Mouse (Mus musculus) mature B cell (primary cell): ENCODE measurements around the gene Hfm1.

ENCODE experiments used
- in situ Hi-C: fragments of 300-500 bp; cut with MboI; formaldehyde crosslinking; loops from 2 replicates; pipeline ENCODE4 v1.14.3; 2019

The Hfm1 gene

DNA sequence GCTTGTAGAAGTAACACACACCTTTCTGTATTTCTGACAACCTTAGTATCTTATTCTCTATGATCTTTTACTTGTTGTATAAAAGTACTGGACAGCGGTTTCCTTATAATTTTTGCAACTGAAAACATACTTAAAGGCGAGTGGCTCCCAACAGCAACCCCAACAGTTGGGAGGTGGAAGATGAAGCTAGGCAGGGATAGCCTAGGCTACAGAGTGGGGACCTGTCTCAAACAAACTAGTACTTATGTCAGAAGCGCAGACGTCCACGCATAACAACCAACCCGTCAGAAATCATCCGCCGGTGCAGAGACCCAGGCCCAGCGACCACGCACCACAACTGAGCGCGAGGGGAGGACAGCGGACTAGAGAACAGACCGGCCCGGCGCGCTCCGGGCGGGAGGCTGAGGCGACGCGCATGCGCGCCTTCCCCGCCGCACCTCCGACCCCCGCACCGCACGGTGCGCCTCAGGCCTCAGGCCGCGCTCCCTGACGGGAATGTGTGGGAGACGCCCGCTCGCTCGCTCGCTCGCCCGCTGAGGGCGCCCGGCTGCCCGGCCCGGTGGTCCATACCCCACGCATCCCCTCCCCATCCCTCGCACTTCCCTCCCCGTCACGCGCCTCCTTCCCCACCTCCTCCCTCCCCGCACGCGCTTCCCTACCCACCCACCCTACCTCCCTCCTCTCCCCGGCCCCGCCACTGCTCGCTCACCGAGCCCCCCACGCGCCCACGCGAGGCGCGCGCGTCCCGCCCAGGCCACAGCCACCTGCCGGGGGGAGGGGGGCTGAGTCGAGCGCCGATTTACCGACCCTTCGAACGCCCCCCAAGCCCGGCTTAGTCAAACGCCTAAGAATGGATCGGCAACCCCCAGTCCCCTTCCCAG lies at the start of gene Hfm1:
Hfm1 (minus strand) TSS at position 834 of the 881 bp plus-strand sequence.
- in situ Hi-C loops: no loop called here

DNA sequence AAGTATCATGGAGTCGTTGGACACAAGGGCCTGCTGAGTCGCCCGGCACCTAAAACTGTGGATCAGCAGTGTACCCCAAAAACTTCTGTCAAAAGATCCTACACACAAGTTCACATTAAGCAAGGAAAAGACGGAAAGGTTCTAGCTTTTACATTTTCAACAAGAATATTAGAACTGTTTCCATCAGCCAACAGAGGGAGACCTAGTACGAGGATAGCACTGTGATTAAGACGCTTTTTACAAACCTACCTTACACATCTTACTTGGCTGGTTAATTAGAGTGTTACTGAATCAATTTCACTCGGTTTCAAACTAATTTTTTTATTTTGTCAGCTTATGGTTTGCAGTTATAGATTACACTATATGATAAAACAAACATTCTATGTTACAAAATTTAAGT lies 47.8 kb upstream of the Hfm1 start:
- in situ Hi-C loops: no loop called here

DNA sequence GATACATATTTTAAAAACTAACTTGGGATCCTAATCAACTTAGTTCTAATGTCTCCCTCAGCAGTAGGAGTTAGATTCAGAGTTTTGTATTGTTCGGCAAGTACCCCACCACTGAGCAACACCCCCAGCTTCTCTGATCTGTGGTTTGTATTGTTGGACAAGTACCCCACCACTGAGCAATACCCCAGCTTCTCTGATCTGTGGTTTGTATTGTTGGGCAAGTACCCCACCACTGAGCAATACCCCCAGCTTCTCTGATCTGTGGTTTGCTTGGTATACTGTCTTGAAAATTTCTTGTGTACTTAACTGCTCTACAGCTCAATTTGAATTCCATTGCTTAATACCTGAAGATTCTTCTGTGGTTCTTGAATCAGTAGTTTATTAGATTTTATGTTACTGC lies 41.5 kb upstream of the Hfm1 start:
- in situ Hi-C loops: no loop called here

DNA sequence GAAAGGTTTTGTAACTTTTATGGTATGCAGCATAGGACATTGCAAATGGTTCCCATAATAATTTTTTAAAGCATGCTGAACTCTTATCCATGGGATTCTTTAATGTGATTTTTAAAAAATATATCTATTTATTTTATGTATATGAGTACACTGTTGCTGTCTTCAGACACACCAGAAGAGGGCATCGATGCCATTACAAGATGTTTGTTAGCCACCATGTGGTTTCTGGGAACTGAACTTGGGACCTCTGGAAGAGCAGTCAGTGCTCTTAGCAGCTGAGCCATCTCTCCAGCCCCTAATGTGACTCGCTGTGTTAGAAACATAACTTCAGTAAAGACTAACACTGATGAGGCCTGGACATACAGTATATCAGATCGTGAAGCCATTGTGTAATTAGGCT lies 40.3 kb upstream of the Hfm1 start:
- in situ Hi-C loops: no loop called here

DNA sequence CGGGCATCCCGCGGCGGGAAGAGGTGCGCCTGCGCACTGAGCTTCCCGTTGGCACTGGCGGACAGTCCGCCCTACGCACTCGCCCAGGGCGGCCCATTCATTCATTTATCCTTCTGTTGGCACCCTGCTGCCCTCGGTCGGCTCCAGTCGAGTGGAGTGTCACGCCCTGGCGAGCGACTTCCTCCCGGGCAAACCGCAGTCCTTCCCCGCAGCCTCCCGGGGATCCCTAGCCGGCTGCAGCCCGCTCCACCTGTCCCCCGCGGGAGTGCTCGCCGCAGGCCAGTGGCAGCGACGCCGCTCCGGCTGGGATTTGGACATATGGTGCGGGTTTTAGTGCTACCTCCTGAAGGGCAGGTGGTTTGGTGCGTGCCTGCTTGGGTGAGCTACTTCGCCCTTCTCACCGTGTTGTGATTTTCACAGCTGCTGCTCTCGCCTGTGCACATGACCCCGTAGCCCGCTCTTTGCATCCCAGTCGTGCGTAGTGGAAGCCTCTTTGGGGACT lies 38.4 kb upstream of the Hfm1 start:
- in situ Hi-C loops: no loop called here

DNA sequence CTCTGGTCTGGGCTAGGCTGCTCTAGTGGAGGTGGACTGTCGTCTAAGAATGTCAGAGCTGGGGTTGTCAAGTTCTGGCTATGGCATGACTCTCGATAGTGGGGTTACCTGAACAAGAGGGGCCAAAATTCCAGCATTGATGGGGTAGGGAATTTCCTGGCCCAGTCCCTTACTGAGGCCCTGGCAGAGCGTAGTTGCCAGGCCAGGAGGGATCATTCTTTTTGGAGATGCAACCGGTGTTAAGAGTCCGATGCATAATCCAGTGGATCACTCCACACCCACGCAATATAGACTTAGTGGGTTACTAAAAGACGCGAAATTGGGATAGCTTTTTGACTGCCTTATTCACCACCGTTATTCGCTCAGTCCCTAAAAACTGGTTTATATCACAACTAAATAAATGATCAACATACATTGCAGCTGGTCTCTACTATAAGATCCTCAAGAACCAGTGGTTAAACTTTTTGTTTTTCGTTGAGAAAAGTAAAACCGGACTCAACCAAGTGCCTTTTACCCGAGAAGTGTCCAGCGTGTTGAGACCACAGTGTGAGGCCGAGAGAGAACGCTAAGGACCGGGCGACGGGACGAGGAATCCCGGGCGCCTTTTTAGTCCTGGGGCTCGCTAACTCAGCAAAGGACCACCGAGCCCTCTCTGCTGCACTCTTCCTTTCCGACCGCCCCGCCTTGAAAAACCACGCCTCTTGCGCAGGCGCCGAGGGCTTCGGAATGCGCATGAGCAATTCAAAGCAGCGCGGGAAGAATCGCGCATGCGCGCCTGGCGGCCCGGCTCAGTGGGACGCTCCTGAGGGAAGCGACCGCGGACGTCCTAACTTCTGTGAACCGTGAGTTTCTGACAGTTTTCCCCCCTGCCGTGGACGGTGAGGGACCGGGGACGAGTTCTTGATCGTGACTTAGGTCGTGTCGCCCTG lies 37.7 kb upstream of the Hfm1 start, which contains the start of gene Cdc7:
Cdc7 (plus strand) TSS at position 739 of the 929 bp plus-strand sequence.
- in situ Hi-C loops: no loop called here

DNA sequence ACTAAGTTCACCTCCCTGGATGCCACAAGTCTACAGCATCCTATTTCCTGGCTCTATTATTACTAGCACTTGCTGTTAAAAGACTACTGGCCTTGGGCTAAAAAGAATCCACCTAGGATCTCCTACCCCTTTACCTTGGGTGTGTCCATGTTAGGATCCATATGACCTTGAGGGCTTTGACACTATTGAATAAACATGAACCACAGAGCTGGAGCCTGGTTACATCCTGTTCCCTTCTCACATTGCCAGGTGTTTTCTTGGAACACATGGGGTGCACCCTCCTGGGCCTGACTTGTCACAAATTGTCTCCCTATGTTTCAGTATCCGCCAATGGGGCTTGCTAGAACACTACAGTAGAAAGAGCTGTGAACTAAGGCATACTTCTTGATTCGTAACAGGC lies 34.3 kb upstream of the Hfm1 start:
- in situ Hi-C loops: no loop called here

DNA sequence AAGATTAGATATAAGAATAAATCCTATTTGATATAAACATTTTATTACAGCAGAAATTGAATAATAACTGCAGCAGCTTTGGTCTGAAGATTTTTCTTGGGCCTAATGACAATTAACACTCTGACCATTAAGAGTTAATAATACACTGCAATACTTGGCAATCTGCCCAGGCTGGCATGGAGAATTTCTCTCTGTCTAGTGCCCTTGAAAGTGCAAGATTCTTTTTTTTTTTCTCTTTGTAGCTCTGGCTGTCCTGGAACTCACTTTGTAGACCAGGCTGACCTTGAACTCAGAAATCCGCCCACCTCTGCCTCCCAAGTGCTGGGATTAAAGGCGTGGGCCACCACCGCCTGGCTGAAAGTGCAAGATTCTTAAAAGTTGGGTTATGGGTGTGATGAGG lies 32.9 kb upstream of the Hfm1 start:
- in situ Hi-C loops: no loop called here

DNA sequence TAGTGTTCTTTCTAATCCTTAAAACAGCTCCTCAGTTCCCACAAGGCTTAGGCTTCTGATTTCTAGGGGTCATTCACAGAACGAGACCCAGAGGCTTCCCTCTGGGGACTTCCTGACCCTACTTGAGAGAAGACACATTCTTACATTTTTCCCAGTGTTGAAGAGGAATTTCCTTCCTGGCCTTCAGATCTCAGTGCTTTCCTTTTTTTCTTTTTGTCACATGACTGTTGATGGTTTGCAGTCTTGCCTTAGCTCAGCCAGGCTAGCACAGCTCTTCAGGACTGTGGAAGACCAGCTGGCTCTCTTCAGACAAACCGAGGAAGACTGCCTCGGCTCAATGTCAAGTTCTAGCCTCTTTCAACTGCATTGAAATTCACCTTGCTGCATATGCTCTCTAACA lies 30.3 kb upstream of the Hfm1 start:
- in situ Hi-C loops: no loop called here

DNA sequence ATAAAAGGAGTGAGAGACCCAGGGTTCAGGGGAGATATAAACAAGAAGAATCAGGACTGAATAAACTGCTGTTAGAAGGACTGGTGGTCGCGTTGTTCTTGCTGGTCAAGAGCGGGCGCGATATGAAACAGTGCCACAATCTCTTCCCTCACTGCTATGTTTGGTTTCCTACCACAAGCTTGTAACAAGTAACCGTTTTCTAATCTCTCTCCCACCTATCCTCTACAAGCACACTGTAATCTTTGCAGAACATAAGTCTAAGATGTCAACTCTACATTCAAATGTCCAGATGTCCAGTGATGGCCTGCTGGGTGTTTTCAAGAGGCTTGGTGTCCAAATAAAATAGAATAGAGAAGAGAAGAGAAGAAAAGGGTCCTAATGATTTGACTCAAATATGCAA lies 22.6 kb upstream of the Hfm1 start:
- in situ Hi-C loops: no loop called here

DNA sequence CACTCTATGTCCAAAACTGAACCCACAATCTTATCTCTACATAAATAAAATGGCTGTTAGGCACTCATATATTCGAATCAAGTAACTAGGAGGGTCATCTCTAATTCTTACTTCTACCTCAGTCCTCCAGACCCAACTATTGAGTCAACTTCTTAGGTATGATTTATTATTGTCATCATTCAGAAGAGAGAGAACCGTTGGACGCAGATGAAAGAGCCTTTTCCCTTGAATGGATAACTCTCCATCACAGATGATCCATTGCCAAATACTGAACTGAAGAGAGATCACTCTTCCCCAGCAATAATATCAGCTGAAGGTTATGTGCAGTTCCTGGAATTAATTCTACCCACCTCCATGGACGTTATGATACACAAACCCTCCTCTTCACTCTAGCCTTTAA lies 20.2 kb upstream of the Hfm1 start:
- in situ Hi-C loops: no loop called here

DNA sequence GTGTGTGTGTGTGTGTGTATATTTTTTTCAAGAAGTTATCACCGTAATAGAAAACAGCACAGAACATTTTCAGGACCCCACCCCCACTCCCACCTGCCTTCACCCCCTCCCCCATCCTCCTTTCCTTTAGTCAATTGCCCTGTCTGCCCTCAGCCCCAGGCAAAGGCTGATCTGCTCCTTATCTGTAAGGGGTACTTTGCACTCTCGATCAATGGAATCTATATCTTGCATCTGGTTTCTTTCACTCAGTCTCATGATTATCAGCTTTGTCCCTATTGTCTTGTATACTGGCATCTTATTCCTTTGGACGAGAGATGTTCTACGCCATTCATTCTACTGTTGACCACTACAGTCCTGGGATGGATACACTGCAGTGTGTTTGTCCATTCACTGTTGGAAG lies 1.9 kb upstream of the Hfm1 start:
- in situ Hi-C loops: no loop called here

DNA sequence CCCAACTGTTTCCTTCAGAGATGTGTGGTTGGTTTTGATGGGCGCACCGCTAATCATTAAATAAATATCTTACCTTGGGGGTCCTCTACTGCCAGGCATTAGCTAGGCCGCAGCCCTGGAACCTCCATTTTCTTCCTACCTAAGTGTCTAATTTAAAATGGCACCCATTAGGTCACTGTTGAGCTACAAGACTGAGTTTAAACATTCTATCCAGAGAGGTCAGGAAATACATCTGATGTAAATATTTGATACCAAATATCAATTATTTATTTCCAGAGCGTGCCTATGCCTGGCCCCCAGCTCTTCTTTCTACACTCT lies 207 bp upstream of the Hfm1 start:
- in situ Hi-C loops: no loop called here

DNA sequence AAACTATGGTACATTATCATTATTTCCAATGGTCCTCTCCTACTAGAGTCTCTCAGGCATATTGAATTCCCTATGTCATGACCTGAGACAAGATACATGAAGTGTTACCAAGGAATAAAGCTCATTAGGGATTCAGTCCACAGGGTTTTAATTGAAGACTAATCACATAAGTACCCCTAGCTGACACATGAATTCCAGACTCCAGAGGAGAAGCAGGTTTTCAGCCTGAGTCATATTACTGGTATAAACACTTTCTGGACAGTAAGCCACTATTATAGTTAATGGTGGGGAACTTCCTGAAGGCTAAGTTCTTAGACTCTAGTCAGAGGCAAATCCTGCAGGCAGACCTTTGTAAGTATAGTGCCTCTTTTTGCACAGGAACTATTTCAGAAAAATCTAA lies 6.8 kb downstream of the Hfm1 start:
- in situ Hi-C loops: no loop called here

DNA sequence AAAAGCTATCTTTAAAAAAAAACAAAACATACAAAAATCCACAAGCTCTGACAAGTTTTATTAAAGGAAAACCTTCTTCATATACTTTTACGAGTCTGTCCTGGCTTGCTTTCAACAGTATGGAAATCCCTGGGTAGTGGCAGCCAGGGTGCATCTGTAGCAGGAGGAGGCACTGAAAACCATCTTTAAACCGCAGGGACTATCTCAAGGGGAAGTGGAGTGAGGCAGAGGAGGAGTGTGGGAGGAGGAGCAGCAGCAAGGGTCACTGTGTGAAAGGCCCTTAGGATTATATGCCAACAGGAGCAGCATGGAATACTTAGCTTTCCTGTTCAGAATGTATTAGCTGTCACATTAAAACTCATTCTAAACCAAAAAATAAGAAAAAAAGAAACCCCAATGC lies 29.2 kb downstream of the Hfm1 start:
- in situ Hi-C loops: no loop called here

DNA sequence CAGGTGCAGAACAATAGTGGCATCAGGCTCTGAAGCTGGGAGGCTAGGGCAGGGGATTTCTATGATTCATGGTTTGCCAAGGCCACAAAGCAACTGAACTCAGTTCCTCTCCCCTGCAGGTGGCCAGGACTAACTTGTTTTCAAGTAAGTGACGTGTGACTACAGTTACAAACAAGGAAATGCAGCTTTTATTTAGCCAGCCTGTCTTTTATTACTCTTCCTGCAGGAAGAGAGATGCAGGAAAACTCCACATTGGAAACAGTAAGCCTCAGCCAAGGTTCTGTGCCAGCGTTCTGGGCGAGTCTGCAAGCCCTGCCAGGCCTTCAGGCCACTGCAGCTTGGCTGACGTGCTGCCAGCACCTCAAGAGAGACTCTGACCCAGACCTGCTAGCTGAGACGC lies 34.3 kb downstream of the Hfm1 start:
- in situ Hi-C loops: no loop called here

DNA sequence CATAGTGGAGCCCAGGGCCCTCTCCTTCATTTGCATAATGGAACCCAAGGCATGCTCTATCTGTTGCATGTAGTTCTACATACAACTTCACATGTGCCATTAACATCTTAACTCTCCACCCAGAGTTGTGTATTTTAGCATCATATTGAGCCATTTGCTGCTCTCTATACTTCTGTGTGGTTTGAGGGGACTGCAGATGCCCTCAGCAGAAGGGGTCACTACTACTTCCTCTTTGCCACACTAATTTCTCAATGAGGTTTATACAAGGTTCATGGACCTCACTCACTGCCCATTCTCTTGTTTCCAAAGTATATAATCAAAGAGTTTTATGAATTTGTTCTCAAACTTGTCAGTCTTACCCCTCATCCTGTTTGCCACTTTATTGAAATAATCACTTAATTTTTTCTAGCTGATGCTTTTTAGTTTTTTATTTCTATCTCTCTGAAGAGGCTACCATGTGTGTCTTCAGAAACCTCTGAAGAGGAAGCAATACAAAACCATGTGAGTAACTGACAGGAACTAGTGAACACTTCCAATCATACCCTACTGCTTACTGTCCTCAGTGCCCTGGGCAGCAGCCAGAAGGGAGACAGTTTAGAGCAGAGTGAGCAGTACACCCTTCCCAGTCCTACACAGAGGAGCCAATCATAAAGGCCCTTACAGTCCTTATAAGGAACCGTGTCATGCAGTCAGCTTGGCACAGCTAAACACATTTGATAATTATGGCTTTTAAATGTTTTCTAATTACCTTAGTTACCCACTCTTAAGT lies 38.6 kb downstream of the Hfm1 start:
- in situ Hi-C loops: no loop called here

DNA sequence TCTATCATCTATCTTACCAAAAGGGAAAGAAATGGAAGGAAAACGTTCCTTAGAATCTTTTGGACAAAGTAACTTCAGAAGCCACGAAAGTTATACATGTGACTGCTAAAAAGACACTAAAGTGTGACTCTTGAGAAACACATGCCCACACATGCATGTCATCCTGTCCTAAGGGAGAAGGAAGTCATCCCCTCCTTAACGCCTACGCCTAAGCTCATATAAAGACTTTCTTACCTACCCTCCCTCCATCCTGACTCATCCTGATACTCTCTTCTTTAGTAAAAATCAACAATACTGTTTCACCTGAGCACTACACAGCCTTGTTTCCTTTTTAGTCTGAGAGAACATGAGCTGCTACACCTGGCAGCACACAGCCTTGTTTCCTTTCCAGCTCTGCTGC lies 40.6 kb downstream of the Hfm1 start:
- in situ Hi-C loops: no loop called here

DNA sequence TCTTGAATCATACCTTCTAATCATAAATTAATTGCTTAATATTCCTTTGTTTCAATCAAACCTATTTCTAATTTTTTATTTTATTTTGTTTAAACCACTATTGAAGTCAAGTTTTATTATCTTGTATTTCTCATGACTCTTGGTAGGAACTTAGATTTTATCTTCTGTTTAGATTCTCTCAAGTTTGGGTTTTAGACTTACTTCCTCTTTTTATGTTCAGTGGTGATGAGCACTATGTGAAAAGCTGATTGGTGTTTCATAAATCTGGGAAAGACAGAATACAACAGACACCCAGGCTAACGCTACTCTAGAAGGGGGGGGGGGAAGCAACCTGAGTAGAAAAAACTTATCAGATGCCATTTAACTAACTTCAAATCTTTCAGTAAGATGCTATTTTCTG lies 49.7 kb downstream of the Hfm1 start:
- in situ Hi-C loops: no loop called here

DNA sequence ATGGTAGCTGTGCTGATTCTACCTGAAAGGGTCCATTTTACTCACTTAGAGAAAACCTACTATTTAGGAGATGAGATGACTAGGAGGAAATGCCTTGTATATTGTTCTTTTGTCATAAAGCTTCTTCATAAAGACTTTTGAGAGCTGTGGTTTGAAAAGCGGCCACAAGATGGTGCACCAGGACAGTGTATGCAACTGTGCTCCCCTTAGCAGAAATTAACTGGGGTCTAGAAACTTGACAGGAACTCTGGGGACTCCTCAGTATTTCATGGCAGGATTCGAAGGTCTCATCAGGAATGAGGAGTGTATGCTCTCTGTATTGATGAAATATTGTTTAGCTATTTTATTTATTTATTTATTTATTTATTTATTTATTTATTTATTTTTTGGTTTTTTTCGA lies 65.7 kb downstream of the Hfm1 start:
- in situ Hi-C loops: no loop called here

DNA sequence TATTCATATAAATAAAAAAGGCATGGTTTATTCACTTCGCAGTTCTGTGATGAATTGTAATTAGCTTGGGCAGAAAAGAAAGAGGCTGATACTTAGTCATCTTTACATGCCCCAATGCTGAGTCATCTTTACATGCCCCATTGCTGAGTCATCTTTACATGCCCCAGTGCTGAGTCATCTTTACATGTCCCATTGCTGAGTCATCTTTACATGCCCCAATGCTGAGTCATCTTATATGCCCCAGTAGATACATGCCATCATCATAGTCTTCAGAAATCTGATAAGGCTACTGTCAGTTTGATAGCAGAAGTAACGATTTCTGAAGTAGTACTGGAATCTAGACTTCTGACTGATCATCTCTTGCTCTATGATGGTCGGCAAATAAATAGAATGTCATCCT lies 72.8 kb downstream of the Hfm1 start:
- in situ Hi-C loops: loop anchor here (10.0 kb wide), 1 partner anchor 462 kb away; no protein-coding TSS in a partner anchor

DNA sequence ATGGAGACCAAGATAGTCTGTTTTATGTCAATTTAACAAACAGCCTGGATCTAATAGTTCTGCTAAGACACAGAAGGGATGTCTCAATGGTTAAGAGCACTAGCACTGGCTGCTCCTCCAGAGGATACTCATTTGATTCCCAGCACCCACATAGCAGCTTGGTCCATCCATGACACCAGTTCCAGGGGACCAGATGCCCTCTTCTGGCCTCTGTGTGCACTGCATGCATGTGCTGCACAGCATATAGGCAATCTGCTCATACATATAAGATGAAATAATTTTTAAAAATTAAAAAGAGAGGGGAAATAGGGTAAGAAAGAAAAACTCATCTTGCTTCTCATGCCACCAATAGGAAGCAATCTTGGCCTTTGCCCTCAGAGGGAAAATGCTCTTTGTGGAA lies 79.1 kb downstream of the Hfm1 start:
- in situ Hi-C loops: no loop called here
